Mouse (Mus musculus) myocyte (in vitro differentiated cells): ENCODE results near the gene Tomm34.

Experiments
- E2F4 ChIP-seq: IDR thresholded peaks from one replicate; pipeline ENCODE4 v1.6.1; 2011; ENCODE audit warnings: mild to moderate bottlenecking, control low read depth, moderate library complexity; ENCODE audit not compliant: insufficient read depth
- MAX ChIP-seq: IDR thresholded peaks from one replicate; pipeline ENCODE4 v1.6.1; 2011; ENCODE audit warnings: low read depth, mild to moderate bottlenecking, control low read depth
- POLR2A ChIP-seq: IDR thresholded peaks from one replicate; pipeline ENCODE4 v1.6.1; 2011; ENCODE audit warnings: low read depth, mild to moderate bottlenecking, control low read depth, moderate library complexity; ENCODE audit not compliant: insufficient read length
- POLR2AphosphoS2 ChIP-seq: IDR thresholded peaks from one replicate; pipeline ENCODE4 v1.6.1; 2011; ENCODE audit warnings: low read depth, control low read depth; ENCODE audit not compliant: insufficient read length

DNA sequence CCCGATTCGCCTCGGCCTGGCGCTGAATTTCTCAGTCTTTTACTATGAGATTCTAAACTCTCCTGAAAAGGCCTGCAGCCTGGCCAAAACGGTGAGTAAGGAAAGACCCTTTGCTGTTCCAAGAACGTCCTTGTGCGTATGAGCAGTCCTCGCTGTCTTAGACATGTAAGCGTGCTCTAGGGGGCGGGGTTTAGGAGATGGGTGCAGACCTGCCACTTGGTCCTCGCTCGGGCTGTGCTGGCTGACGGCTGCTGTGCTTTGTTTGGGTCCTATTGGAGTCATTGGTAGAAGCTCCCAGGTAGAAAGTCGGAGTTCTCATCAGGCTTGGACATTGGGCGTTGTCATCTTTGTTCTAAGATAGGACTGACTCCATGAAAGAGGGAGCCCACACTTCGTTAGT is 55.7 kb downstream of the Tomm34 start:
- TF ChIP-seq POLR2A (no peak), MAX (no peak), POLR2AphosphoS2 (no peak), E2F4 (no peak)
